Mouse (Mus musculus) myocyte (in vitro differentiated cells): ENCODE results near the gene Dcaf1.

Experiments used
- MAX ChIP-seq: IDR thresholded peaks from one replicate; pipeline ENCODE4 v1.6.1; 2011; ENCODE audit warnings: low read depth, mild to moderate bottlenecking, control low read depth
- POLR2A ChIP-seq: IDR thresholded peaks from one replicate; pipeline ENCODE4 v1.6.1; 2011; ENCODE audit warnings: low read depth, mild to moderate bottlenecking, control low read depth, moderate library complexity; ENCODE audit not compliant: insufficient read length
- SRF ChIP-seq: IDR thresholded peaks from one replicate; pipeline ENCODE4 v1.6.1; 2011; ENCODE audit warnings: low read depth; ENCODE audit not compliant: control insufficient read depth, insufficient read length
- USF1 ChIP-seq: IDR thresholded peaks from one replicate; pipeline ENCODE4 v1.6.1; 2011; ENCODE audit warnings: low read depth, mild to moderate bottlenecking, control low read depth, moderate library complexity

DNA sequence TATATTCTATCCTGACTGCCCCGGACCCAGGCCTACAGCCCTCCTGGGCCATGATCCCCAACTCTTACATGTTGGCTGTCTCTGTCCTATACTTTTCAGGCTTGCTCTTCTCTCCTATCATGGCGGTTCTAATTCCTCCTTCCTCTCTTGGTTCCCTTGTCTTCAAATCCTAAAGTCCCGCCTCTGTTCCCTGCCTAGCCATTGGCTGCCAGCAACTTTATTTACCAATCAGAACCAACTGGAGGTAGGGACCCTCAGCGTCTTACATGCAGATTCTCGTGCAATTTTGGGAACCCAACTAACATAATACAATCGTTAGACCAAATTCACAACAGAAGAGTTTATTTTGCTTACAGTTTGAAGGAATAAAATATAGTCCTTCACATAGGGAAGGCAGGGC lies 21.1 kb downstream of the Dcaf1 start:
- no peak for TF ChIP-seq POLR2A
- no peak for TF ChIP-seq MAX
- no peak for TF ChIP-seq SRF
- no peak for TF ChIP-seq USF1
